Mouse (Mus musculus) small intestine, adult 2 months (tissue): ENCODE results near the gene Defb3. TPM values are rescaled to one million over a fixed set of nuclear protein-coding genes. Genes with fewer than 3 reads are reported as not detected.
"Not testable (repeated sequence)": the region's sequence is repeated elsewhere in the genome, so short reads cannot be mapped to it uniquely, and the experiment has no call there.

Experiments used
- H3K27ac ChIP-seq: fragments of 200-500 bp; 2 replicates; pipeline ENCODE4 v1.5.1; 2012; ENCODE audit warnings: low read depth, low read length, control low read depth, inconsistent platforms; ENCODE audit not compliant: insufficient read depth
- H3K27me3 ChIP-seq: fragments of 200-500 bp; 2 replicates; pipeline ENCODE4 v1.6.1; 2012; ENCODE audit warnings: mild to moderate bottlenecking, moderate library complexity, low read length, inconsistent platforms; ENCODE audit not compliant: control insufficient read depth, insufficient read depth
- H3K36me3 ChIP-seq: fragments of 200-500 bp; 2 replicates; pipeline ENCODE4 v1.6.1; 2012; ENCODE audit warnings: mild to moderate bottlenecking, low read length, control low read depth, inconsistent platforms; ENCODE audit not compliant: control insufficient read depth, insufficient read depth
- H3K4me1 ChIP-seq: fragments of 200-500 bp; 2 replicates; pipeline ENCODE4 v1.6.1; 2012; ENCODE audit warnings: low read length, inconsistent platforms, mixed read lengths; ENCODE audit not compliant: control insufficient read depth, insufficient read depth, insufficient read length
- H3K4me3 ChIP-seq: fragments of 200-500 bp; 2 replicates; pipeline ENCODE4 v1.5.1; 2012; ENCODE audit warnings: low read depth, mild to moderate bottlenecking, control low read depth, inconsistent platforms, low read length, moderate library complexity
- CTCF ChIP-seq: fragments of 200-500 bp; IDR thresholded peaks from 2 replicates; pipeline ENCODE4 v1.5.1; 2012; ENCODE audit warnings: low read depth, mild to moderate bottlenecking, control low read depth, inconsistent platforms, low read length, moderate library complexity, mixed read lengths; ENCODE audit not compliant: insufficient replicate concordance, insufficient read length; ENCODE audit errors: extremely low read depth
- POLR2A ChIP-seq: fragments of 200-500 bp; IDR thresholded peaks from 2 replicates; pipeline ENCODE4 v1.6.1; 2012; ENCODE audit warnings: low read depth, mild to moderate bottlenecking, control low read depth, inconsistent platforms, low read length, moderate library complexity
- WGBS: fragments of 180-500 bp; shearing (Covaris S2); methylation state at CpG from one replicate; pipeline ENCODE4 v1.1.7; 2018; 5-methylcytosine and 5-hydroxymethylcytosine counted together
- polyA plus RNA-seq: library from polyadenylated mRNA; depleted of rRNA; stranded (reverse); fragments of >200 nt; gene quantifications from 2 replicates; pipeline ENCODE4 v1.2.3, GENCODE M21; 2012; rRNA removed

Defb3 gene
- not detected in 2 replicates for polyA plus RNA-seq

GRCm38 (mm10) chr8:19293060-19293459 lies at the start of gene Defb3:
Gene Defb3 (plus strand): TSS chr8:19293360.
- WGBS, result 19% methylated on average over 2 of the region's 2 CpGs
- not testable (repeated sequence) for H3K27ac ChIP-seq, H3K4me3 ChIP-seq, H3K36me3 ChIP-seq, H3K4me1 ChIP-seq, H3K27me3 ChIP-seq

- Histone ChIP-seq H3K27ac (no peak within 1 kb of the TSS), H3K4me3 (no peak within 1 kb of the TSS), H3K27me3 (no peaks in the 10 kb centered on the region), H3K4me1 (no peaks in the 10 kb centered on the region), H3K36me3 (no peaks in the 10 kb centered on the region)
- TF ChIP-seq POLR2A, result no peak
- no peak for TF ChIP-seq CTCF
- 94% methylated on average over 5 of the region's 5 CpGs for WGBS
Observed at GRCm38 (mm10) chr8:19247280-19247679, 45.9 kb upstream of the Defb3 start, which contains the start of gene Defb5. Gene Defb5 (plus strand): TSS chr8:19247580.

GRCm38 (mm10) chr8:19258136-19258535 lies 35.0 kb upstream of the Defb3 start:
- no peak for TF ChIP-seq CTCF
- no peak for TF ChIP-seq POLR2A

GRCm38 (mm10) chr8:19259667-19260066 lies 33.5 kb upstream of the Defb3 start:
- no peaks in the 10 kb centered on the region for H3K4me1 ChIP-seq
- H3K36me3 ChIP-seq, result no peaks in the 10 kb centered on the region
- H3K27me3 ChIP-seq, result no peaks in the 10 kb centered on the region
- no peak overlapping the region for H3K27ac ChIP-seq
- no peak overlapping the region for H3K4me3 ChIP-seq
- TF ChIP-seq POLR2A, result no peak
- TF ChIP-seq CTCF, result no peak
- WGBS, result 26% methylated on average over 3 of the region's 3 CpGs

More at GRCm38 (mm10) chr8:19258136-19258535, 35.0 kb upstream of the Defb3 start:
- Histone ChIP-seq H3K27me3 (no peaks in the 10 kb centered on the region), H3K36me3 (no peaks in the 10 kb centered on the region), H3K27ac (no peak overlapping the region), H3K4me3 (no peak overlapping the region), H3K4me1 (no peaks in the 10 kb centered on the region)

- not testable (repeated sequence) for H3K36me3 ChIP-seq, H3K4me1 ChIP-seq, H3K27ac ChIP-seq, H3K4me3 ChIP-seq, H3K27me3 ChIP-seq
- 58% methylated on average over 3 of the region's 3 CpGs for whole genome bisulfite sequencing
Observed at GRCm38 (mm10) chr8:19298361-19298760, 5.2 kb downstream of the Defb3 start.

- Histone ChIP-seq H3K27me3 (no peaks in the 10 kb centered on the region), H3K36me3 (no peaks in the 10 kb centered on the region), H3K4me1 (no peaks in the 10 kb centered on the region), H3K27ac (no peak overlapping the region), H3K4me3 (no peak overlapping the region)
- TF ChIP-seq CTCF (peak; percentile 11; the same call in 1 of the 2 replicates), POLR2A (no peak)
- 8% methylated on average over 3 of the region's 3 CpGs for whole genome bisulfite sequencing
Observed at GRCm38 (mm10) chr8:19331836-19332235, 38.7 kb downstream of the Defb3 start.

Other genes starting within 250 kb of the Defb3 start
- not detected in 2 replicates for gene Defb39, start 228.6 kb upstream of the Defb3 start, polyA plus RNA-seq
- gene Defb12, start 178.5 kb upstream of the Defb3 start, polyA plus RNA-seq, result not detected in 2 replicates
- gene Defb34, start 169.6 kb upstream of the Defb3 start, polyA plus RNA-seq, result not detected in 2 replicates
- gene Gm45826, start 152.6 kb upstream of the Defb3 start, polyA plus RNA-seq, result not detected in 2 replicates
- not detected in 2 replicates for gene Defb14, start 99.0 kb upstream of the Defb3 start, polyA plus RNA-seq
- gene Defb4, start 94.7 kb upstream of the Defb3 start, polyA plus RNA-seq, result not detected in 2 replicates
- not detected in 2 replicates for gene Defb6, start 67.9 kb upstream of the Defb3 start, polyA plus RNA-seq
- not detected in 2 replicates for gene Defb46, start 53.4 kb upstream of the Defb3 start, polyA plus RNA-seq
- gene Defb5, start 45.8 kb upstream of the Defb3 start, polyA plus RNA-seq, result not detected in 2 replicates
- not detected in 2 replicates for gene Defb8, start 154.2 kb downstream of the Defb3 start, polyA plus RNA-seq
- gene Defb7, start 201.7 kb downstream of the Defb3 start, polyA plus RNA-seq, result not detected in 2 replicates